Mouse (Mus musculus) heart, adult 2 months (tissue): ENCODE results near the gene Drd4.

Experiments used
- CTCF ChIP-seq: fragments of 200-600 bp; IDR thresholded peaks from 2 replicates; pipeline ENCODE4 v1.8.1; 2022; ENCODE audit warnings: antibody characterized with exemption, mild to moderate bottlenecking, moderate library complexity
- EP300 ChIP-seq: fragments of 200-500 bp; IDR thresholded peaks from 2 replicates; pipeline ENCODE4 v1.6.1; 2011; ENCODE audit warnings: low read depth, low read length, control low read depth; ENCODE audit not compliant: insufficient read depth
- POLR2A ChIP-seq: fragments of 200-500 bp; IDR thresholded peaks from 2 replicates; pipeline ENCODE4 v1.6.1; 2011; ENCODE audit warnings: mild to moderate bottlenecking, low read depth, low read length, control low read depth; ENCODE audit not compliant: insufficient read depth

DNA sequence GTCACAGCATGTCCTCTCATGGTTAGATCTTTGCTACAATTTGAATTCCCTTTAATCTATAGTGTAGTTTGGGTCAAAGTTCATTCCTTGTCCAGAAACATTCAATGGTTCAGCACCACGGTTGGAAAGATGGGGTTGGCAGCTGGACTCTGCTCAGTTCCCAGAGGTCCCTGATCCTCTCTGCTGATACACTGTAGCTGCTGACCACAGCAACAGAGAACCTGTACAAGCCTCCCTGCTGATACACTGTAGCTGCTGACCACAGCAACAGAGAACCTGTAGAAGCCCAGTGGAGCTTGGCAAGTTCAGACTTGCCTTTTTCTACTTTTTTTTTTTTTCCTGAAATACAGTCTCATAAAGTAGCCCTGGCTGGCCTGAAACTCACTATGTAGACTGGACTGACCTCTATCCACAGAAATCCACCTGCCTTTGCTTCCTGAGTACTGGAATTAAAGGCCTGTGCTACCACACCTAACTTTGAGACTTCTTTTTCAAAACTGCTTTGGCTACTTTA is 25.9 kb downstream of the Drd4 start:
- TF ChIP-seq POLR2A (no peak), CTCF (no peak), EP300 (no peak)
